Mouse (Mus musculus): ENCODE results near the gene Dgke. TPM values are rescaled to one million over a fixed set of nuclear protein-coding genes. Genes with fewer than 3 reads are reported as not detected.
A peak's percentile ranks its signal among the peaks of the same experiment; 100 is the strongest.
"Not testable (repeated sequence)": the region's sequence is repeated elsewhere in the genome, so short reads cannot be mapped to it uniquely, and the experiment has no call there.

Gene Dgke
- polyA plus RNA-seq (2016; fragmentation: Nextera tagmentation; extraction: Ambion mirVana): 5.5 and 6.6 TPM in 2 replicates

DNA sequence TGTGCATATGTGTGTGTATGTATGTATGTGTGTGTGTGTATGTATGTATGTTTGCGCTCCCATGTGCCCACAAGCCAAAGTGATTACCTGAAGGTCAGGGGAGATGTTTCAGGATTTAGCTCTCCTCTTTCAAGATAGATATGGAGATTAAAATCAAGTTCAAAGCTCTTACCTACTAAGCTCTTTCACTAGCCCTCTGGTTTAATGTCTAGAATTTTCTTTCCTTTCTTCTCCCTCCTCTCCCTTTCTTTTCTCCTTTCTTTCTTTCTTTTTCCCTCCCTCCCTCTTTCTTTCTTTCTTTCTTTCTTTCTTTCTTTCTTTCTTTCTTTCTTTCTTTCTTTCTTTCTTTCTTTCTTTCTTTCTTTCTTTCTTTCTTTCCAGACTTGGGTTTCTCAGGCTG is at the start of gene Dgke:
TSS of gene Dgke (minus strand) at position 101 of the 400 bp plus-strand sequence.
- H3K9ac ChIP-seq (replicated peaks): no peak within 1 kb of the TSS
- no peak within 1 kb of the TSS for H3K4me3 ChIP-seq (replicated peaks)
- no peaks in the 10 kb centered on the region for H3K9me3 ChIP-seq
- H3K27me3 ChIP-seq: peaks cover 3% of the 10 kb centered on the region
- H3K4me2 ChIP-seq: no peak within 1 kb of the TSS
- WGBS: 100% methylated on average over 1 of the region's 1 CpGs
- no peaks in the 10 kb centered on the region for H3K4me1 ChIP-seq (replicated peaks)
- no peak for ATAC-seq (ENCODE audit: insufficient number of reproducible peaks, insufficient read depth, low FRiP score, low TSS enrichment, low read depth)
- H3K27ac ChIP-seq: no peak within 1 kb of the TSS
- H3K36me3 ChIP-seq: no peaks in the 10 kb centered on the region

DNA sequence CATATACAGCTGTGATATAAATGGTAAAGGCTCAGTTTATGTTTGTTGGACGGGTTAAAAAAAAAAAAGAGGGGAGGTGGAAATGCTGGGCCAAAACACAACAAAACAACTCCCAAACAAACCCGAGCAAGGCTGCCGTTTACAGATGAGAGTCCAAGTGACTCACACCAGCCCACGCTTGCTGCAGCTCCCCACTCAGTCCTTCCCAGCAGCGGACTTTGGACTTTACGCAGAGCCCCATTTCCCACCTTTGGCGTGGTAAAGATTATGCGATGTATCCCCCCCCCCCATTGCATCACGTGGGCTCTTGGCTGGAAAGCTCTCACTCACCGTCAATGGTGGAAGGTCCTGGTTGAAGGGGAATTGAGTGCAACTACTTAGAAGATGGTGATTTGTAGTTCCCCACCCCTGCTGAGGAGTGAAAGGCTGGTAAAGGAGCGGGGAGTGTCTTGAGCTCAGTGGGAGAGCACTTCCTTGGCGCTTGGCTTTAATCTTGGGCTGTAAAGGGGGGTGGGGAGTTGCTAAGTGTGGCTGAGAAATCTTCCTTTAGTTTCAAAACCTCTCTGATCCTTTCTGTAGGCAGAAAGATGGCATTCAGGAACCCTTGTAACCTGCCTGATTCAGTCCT is 40.6 kb upstream of the Dgke start:
- H3K4me3 ChIP-seq (replicated peaks): no peak overlapping the region
- ATAC-seq (ENCODE audit: insufficient number of reproducible peaks, insufficient read depth, low FRiP score, low TSS enrichment, low read depth): no peak
- 23% methylated on average over 12 of the region's 12 CpGs for WGBS

DNA sequence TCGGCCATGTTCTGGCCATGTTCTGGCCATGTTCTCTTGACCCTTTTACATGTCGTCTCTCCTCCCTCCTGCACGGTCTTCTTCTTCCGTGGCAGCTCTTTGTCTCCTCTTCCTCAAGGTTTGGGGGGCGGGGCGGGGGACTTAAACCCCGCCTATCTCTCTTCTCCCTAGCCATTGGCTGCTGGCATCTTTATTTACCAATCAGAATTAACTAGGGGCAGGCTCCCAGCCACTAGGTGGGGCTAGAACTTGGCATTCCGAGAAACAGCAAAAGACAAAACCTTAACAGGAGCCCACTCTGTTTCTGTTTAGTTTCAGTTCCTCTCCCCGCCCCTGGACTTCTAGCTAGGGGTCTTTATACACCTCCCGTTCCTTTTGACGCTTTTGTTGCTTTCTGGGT is 39.2 kb upstream of the Dgke start:
- no peak overlapping the region for H3K4me3 ChIP-seq (replicated peaks)
- ATAC-seq (ENCODE audit: insufficient number of reproducible peaks, insufficient read depth, low FRiP score, low TSS enrichment, low read depth): no peak
- no peaks in the 10 kb centered on the region for H3K36me3 ChIP-seq
- H3K4me1 ChIP-seq (replicated peaks): 0 out of 2 replicates have a peak, but pooled peaks cover 3% of the 10 kb centered on the region
- H3K9me3 ChIP-seq: 0 out of 2 replicates have a peak, but pooled peaks cover 3% of the 10 kb centered on the region
- 84% methylated on average over 11 of the region's 11 CpGs for WGBS
- H3K27me3 ChIP-seq: 0 out of 2 replicates have a peak, but pooled peaks cover 6% of the 10 kb centered on the region
- H3K4me2 ChIP-seq: no peak overlapping the region
- no peak overlapping the region for H3K27ac ChIP-seq
- no peak overlapping the region for H3K9ac ChIP-seq (replicated peaks)

More for the DNA sequence above, 40.6 kb upstream of the Dgke start:
- H3K27ac ChIP-seq: no peak overlapping the region
- H3K4me2 ChIP-seq: no peak overlapping the region
- H3K27me3 ChIP-seq: 0 out of 2 replicates have a peak, but pooled peaks cover 6% of the 10 kb centered on the region
- no peak overlapping the region for H3K9ac ChIP-seq (replicated peaks)
- no peaks in the 10 kb centered on the region for H3K36me3 ChIP-seq
- H3K9me3 ChIP-seq: 0 out of 2 replicates have a peak, but pooled peaks cover 3% of the 10 kb centered on the region
- H3K4me1 ChIP-seq (replicated peaks): no peaks in the 10 kb centered on the region

DNA sequence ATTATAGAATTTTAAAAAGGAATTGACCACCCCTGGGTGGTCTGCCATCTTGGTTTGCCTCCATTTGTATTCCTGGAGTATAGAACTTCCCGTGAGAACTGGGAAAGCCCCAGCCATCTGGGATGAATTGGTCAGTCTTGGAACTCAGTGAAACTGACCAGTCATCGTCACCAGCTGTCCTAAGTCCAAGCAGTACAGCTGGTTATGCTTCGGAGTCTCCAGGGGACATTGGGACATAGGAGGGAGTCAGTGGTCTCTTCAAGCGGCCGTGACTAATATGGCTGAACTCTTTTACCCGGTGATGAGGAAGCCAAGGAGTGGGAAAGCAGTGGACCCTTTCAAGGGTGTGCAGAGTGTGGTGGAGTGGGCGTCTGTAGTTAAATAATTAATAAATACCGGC is 38.6 kb upstream of the Dgke start:
- H3K27ac ChIP-seq: no peak overlapping the region
- no peak overlapping the region for H3K4me3 ChIP-seq (replicated peaks)
- H3K27me3 ChIP-seq: 0 out of 2 replicates have a peak, but pooled peaks cover 6% of the 10 kb centered on the region
- H3K9me3 ChIP-seq: 0 out of 2 replicates have a peak, but pooled peaks cover 3% of the 10 kb centered on the region
- H3K4me2 ChIP-seq: no peak overlapping the region
- no peak overlapping the region for H3K9ac ChIP-seq (replicated peaks)
- 97% methylated on average over 8 of the region's 8 CpGs for WGBS
- ATAC-seq (ENCODE audit: insufficient number of reproducible peaks, insufficient read depth, low FRiP score, low TSS enrichment, low read depth): no peak
- H3K4me1 ChIP-seq (replicated peaks): 0 out of 2 replicates have a peak, but pooled peaks cover 4% of the 10 kb centered on the region
- no peaks in the 10 kb centered on the region for H3K36me3 ChIP-seq

DNA sequence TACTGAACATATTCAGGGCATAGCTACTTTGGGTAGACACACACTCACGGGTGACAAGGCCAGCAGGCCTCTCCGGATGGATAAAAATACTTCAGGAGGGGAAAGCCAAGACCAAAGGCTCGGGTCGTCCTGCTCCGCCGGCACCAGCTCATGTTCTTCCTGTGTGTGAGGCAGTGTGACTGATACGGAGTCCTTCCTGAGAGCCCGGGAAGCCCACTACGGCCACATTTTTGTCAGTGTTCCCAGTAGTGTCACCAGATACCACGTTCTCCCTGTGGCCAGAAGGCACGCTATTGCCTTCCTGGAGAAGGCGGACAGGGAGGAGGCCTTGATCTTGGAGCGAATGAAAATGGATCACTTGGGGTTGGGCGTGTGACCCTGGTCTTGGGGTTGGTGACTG is 36.5 kb upstream of the Dgke start:
- H3K4me3 ChIP-seq (replicated peaks): no peak overlapping the region
- H3K27ac ChIP-seq: no peak overlapping the region
- no peak for ATAC-seq (ENCODE audit: insufficient number of reproducible peaks, insufficient read depth, low FRiP score, low TSS enrichment, low read depth)
- 0 out of 2 replicates have a peak, but pooled peaks cover 4% of the 10 kb centered on the region for H3K27me3 ChIP-seq
- H3K4me1 ChIP-seq (replicated peaks): 0 out of 2 replicates have a peak, but pooled peaks cover 4% of the 10 kb centered on the region
- 90% methylated on average over 14 of the region's 14 CpGs for WGBS
- H3K36me3 ChIP-seq: no peaks in the 10 kb centered on the region
- no peak overlapping the region for H3K9ac ChIP-seq (replicated peaks)
- no peak overlapping the region for H3K4me2 ChIP-seq
- 0 out of 2 replicates have a peak, but pooled peaks cover 3% of the 10 kb centered on the region for H3K9me3 ChIP-seq

DNA sequence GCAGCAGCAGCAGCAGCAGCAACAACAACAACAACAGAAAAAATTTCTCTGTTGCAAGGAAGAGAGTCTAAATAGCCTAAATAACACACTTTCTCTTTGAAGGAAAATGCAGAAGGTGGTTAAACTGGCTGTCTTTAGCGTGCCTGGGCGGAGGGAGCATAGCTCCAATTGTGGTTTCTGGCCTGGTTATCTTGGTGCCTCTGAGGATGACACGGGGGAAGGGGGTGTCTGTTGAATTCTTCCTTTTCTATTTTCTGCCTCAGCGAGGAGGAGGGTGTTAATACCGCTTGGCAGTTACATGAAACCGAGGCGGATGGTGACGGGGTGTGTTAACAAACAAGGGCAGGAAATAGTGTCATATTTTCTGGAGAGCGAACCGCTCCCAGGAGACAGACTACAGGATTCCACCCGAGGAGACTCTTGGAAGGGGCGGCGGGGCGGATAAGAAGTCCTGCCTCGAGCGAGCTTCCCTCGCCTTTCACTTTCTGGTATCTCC is 34.2 kb upstream of the Dgke start:
- 0 out of 2 replicates have a peak, but pooled peaks cover 3% of the 10 kb centered on the region for H3K9me3 ChIP-seq
- no peaks in the 10 kb centered on the region for H3K27me3 ChIP-seq
- 0 out of 2 replicates have a peak, but pooled peaks cover 4% of the 10 kb centered on the region for H3K4me1 ChIP-seq (replicated peaks)
- peak overlapping the region; percentile 17 for H3K4me3 ChIP-seq (replicated peaks)
- ATAC-seq (ENCODE audit: insufficient number of reproducible peaks, insufficient read depth, low FRiP score, low TSS enrichment, low read depth): no peak
- H3K36me3 ChIP-seq: no peaks in the 10 kb centered on the region
- no peak overlapping the region for H3K27ac ChIP-seq
- H3K9ac ChIP-seq (replicated peaks): no peak overlapping the region
- 37% methylated on average over 17 of the region's 17 CpGs for WGBS
- peak overlapping the region; percentile 51 for H3K4me2 ChIP-seq

DNA sequence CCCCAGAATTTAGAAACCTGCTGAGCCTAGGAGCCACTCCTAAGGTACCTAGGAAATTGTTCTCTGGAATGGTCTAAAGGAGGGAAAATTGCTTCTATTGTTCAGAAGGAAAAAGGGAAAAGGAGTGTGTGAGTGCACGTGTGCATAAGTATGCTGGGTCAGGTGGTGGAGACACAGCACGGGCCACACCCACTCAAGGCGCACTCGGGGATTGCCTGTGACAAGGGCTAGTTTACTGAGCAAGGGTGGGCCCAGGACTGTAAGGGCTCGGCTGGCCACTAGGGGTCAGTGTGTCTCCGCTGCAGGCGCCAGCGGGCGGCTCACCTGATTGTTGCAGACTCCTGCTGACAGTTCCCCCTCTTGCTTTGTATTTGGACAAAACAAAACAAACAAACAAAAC is 33.8 kb upstream of the Dgke start:
- 0 out of 2 replicates have a peak, but pooled peaks have one; percentile 56 for ATAC-seq (ENCODE audit: insufficient number of reproducible peaks, insufficient read depth, low FRiP score, low TSS enrichment, low read depth)
- Histone ChIP-seq H3K27ac (no peak overlapping the region), H3K36me3 (no peaks in the 10 kb centered on the region), H3K4me2 (peak overlapping the region; percentile 51), H3K9me3 (no peaks in the 10 kb centered on the region), H3K27me3 (no peaks in the 10 kb centered on the region), H3K4me3 (replicated peaks) (peak overlapping the region; percentile 17), H3K9ac (replicated peaks) (no peak overlapping the region), H3K4me1 (replicated peaks) (0 out of 2 replicates have a peak, but pooled peaks cover 4% of the 10 kb centered on the region)
- WGBS: 2% methylated on average over 9 of the region's 9 CpGs

DNA sequence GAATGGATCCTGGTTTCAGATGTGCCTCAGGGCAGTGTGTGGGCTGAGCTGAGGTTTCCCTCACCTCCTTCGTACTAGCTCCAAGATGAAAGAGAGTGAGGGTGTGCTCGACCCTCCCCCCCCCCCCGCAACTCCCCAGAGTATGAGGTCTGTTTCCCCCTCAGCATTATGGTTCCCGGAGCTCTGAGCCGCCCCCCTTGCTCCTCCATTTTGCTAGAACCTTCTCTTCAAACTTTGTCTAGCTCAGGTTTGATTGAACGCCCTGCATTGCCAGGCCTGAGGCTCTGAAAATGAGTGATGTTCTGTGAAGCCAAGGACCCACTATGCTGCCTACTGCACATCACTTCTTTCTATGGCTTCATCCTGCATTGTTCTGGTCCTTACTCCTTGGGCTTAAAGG is 32.3 kb upstream of the Dgke start:
- no peaks in the 10 kb centered on the region for H3K9me3 ChIP-seq
- no peaks in the 10 kb centered on the region for H3K27me3 ChIP-seq
- H3K36me3 ChIP-seq: no peaks in the 10 kb centered on the region
- ATAC-seq (ENCODE audit: insufficient number of reproducible peaks, insufficient read depth, low FRiP score, low TSS enrichment, low read depth): no peak
- no peak overlapping the region for H3K9ac ChIP-seq (replicated peaks)
- whole genome bisulfite sequencing: 57% methylated on average over 6 of the region's 6 CpGs
- no peak overlapping the region for H3K4me3 ChIP-seq (replicated peaks)
- H3K27ac ChIP-seq: no peak overlapping the region
- 0 out of 2 replicates have a peak, but pooled peaks cover 4% of the 10 kb centered on the region for H3K4me1 ChIP-seq (replicated peaks)
- no peak overlapping the region for H3K4me2 ChIP-seq

DNA sequence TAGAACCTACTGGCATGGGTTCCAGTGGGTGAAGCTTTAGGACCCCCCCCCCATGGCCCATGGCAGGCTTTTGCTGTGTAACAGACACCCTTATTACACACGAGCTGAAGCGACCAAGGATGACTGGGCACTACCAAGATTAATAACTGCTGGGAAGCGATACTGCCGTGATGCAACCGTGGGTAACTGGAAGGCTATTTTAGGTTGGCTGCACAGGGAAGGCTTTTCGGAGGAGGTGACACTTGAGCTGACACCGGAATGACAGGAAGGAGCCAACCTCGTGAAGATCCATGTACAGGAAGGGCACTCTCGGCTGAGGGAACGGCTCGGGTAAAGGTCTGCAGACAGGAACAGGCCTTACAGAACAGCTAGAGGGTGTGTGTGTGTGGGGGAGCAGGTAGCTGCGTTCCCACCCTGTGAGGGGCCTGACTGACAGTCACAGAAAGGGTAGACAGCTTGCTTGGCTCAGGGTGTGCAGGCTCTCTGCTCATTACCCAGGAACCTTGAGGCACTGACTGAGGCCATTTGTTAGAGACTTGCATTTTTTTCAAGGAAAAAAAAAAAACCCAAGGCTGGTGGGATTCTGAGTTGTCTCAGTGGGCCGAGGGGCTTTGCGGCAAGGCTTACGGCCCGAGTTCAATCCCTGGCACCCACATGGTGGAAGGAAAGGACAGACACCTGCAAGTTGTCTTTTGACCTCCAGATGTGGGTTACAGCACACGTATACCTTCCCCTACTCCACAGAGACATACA is 31.6 kb upstream of the Dgke start:
- no peak for ATAC-seq (ENCODE audit: insufficient number of reproducible peaks, insufficient read depth, low FRiP score, low TSS enrichment, low read depth)
- Histone ChIP-seq H3K9ac (replicated peaks) (no peak overlapping the region), H3K4me1 (replicated peaks) (0 out of 2 replicates have a peak, but pooled peaks cover 4% of the 10 kb centered on the region), H3K27ac (no peak overlapping the region), H3K4me3 (replicated peaks) (no peak overlapping the region), H3K36me3 (no peaks in the 10 kb centered on the region), H3K9me3 (no peaks in the 10 kb centered on the region), H3K4me2 (no peak overlapping the region), H3K27me3 (no peaks in the 10 kb centered on the region)
- WGBS: 80% methylated on average over 17 of the region's 17 CpGs

DNA sequence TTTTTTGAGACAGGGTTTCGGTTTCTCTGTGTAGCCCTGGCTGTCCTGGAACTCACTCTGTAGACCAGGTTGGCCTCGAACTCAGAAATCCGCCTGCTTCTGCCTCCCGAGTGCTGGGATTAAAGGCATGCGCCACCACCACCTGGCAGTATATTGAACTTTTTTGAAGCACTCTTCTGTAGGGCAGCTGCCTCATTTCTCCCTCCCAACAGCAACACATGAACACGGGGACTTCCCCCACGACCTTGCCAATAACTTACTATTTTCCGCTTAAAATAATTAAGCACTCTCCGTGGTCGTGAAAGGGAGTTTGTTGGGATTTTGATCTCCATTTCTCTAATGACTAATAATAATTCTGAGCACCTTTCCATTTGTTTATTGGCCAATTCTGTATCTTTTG is 30.6 kb upstream of the Dgke start:
- H3K4me2 ChIP-seq; H3K4me1 ChIP-seq (replicated peaks); H3K9me3 ChIP-seq; H3K36me3 ChIP-seq; ATAC-seq (ENCODE audit: insufficient number of reproducible peaks, insufficient read depth, low FRiP score, low TSS enrichment, low read depth); H3K27ac ChIP-seq; H3K27me3 ChIP-seq; H3K4me3 ChIP-seq (replicated peaks); H3K9ac ChIP-seq (replicated peaks): not testable (repeated sequence)
- WGBS: 88% methylated on average over 10 of the region's 10 CpGs

DNA sequence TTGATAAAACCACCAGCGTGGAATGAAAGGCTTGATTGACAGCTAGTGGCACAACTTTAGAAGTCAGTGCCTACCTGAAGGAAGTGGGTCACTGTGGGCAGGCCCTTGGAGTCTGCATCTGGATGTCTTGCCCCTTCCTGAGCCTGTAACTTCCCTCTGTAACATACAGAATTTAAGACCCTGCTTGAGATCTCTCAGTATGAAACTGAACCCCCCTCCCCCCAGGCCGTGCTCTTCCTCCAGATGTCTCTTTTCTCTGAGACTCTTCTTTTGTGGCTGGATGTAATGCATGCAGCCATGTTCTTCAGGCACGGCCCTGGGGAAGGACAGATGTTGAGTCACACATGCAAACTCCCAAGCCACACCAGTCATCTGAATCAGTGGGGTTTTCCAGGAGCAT is 28.7 kb upstream of the Dgke start:
- Histone ChIP-seq H3K4me1 (replicated peaks) (no peaks in the 10 kb centered on the region), H3K9ac (replicated peaks) (no peak overlapping the region), H3K36me3 (no peaks in the 10 kb centered on the region), H3K4me2 (no peak overlapping the region), H3K27ac (no peak overlapping the region), H3K9me3 (no peaks in the 10 kb centered on the region), H3K4me3 (replicated peaks) (no peak overlapping the region), H3K27me3 (no peaks in the 10 kb centered on the region)
- 90% methylated on average over 3 of the region's 3 CpGs for WGBS
- no peak for ATAC-seq (ENCODE audit: insufficient number of reproducible peaks, insufficient read depth, low FRiP score, low TSS enrichment, low read depth)

All from limb, embryonic 12.5 days (tissue).